ENCODE assay signal across 14 mouse cellular contexts in genomic region chr3:83537711-83538110, GRCm38 (mm10).
"Had no signal": no experiment of that assay in that cellular context is flagged by ENCODE, and none has a peak within 500 bp of the region (broad histone marks: within the 10 kb centered on the region; RNA-seq: fewer than 3 reads in every experiment).

No protein-coding gene starts in this region.

- ATAC-seq: inflammation-experienced regulatory T-cells, adult 6 months; liver, embryonic 12.5 days; lung, postnatal 0 days had no signal

- H3K9ac ChIP-seq: limb, embryonic 15.5 days; liver, embryonic 12.5 days; neural tube, embryonic 12.5 days; stomach, embryonic 15.5 days had no signal

- H3K36me3 ChIP-seq: limb, embryonic 15.5 days; liver, embryonic 12.5 days; midbrain, embryonic 10.5 days; neural tube, embryonic 12.5 days; stomach, embryonic 15.5 days had no signal

- H3K4me1 ChIP-seq: liver, embryonic 12.5 days; midbrain, embryonic 10.5 days; neural tube, embryonic 12.5 days; stomach, embryonic 15.5 days had no signal

- H3K4me3 ChIP-seq: limb, embryonic 15.5 days; liver, embryonic 12.5 days; midbrain, embryonic 10.5 days; neural tube, embryonic 12.5 days; stomach, embryonic 15.5 days had no signal

- H3K4me2 ChIP-seq: liver, embryonic 12.5 days; neural tube, embryonic 12.5 days had no signal

- H3K27ac ChIP-seq: limb, embryonic 15.5 days; liver, embryonic 12.5 days; midbrain, embryonic 10.5 days; neural tube, embryonic 12.5 days; stomach, embryonic 15.5 days had no signal

- H3K9me3 ChIP-seq: limb, embryonic 15.5 days; liver, embryonic 12.5 days; midbrain, embryonic 10.5 days; neural tube, embryonic 12.5 days; stomach, embryonic 15.5 days had no signal

- DNase-seq: kidney, adult 11 months; kidney, postnatal 36 days; layer of hippocampus, adult 9-11 months; layer of hippocampus, postnatal 36 days; lung, postnatal 4 days; midbrain, embryonic 14.5 days; thymus, postnatal 36 days had no signal

- H3K27me3 ChIP-seq: liver, embryonic 12.5 days; neural tube, embryonic 12.5 days; stomach, embryonic 15.5 days had no signal
